Mouse (Mus musculus): Measurements from ENCODE around the gene Iqcd.
A peak's percentile ranks its signal among the peaks of the same experiment; 100 is the strongest.

Gene Iqcd

DNA sequence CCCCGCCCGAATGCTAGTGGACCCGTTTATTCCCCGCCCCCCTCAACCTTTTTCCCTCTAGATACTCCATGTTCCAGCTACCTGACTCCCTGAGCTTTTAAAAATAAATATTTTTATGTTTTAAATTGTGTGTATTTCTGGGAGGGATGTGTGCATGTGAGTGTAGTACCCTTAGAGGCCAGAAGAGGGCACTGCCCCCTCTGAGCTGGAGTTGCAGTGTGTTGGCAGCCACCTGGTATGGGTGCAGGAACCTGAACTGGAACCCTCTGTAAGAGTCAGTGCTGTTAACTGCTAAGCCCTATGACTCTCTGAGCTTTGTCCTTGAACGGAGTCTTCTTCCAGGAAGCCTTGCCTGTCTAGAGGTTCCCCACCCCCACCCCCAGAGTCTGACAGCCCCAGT is 43.1 kb downstream of the Iqcd start:
- no peak for DNase-seq

DNA sequence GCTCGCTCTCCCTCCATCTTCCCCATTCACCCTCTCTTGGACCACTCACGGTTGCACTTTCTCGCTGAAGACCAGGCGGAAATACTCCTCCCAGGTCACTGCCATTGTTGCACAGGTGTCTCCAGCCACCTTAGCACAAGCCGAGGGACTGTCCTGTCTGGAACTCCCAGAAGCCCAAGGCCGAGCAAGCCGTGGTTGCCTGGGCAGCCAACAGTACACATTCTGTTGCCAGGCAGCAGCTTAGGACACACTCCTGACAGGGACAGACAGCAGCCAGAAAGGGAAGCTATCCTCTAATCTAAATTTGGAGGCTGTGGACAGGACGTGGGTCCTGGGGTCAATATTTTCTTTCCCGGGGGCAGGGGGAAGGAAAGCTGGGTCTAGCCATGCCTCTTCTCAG is 45.3 kb downstream of the Iqcd start, which contains the start of gene Cfap73:
Gene Cfap73, minus strand, starts transcription at position 105 of the 400 bp plus-strand sequence.
- DNase-seq: no peak

DNA sequence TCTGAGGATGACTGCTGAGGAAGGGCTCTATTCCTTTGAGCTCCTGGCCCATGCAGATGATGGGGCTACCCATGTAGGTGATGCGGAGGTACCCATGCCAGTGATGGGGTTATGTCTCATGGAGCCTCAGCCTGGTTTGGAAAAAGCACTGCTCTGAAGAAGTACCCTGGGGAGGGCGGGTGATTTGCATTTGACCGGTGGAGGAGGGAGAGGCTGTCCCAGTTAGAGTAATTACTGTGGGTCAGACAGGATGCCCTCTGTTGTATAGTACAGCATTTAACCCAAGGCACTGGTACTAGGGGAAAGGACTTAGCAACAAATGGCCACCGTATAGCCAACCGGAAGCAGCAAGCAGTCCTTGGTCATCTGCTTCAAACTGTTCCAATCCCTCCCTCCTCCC is 46.0 kb downstream of the Iqcd start:
- DNase-seq: no peak

DNA sequence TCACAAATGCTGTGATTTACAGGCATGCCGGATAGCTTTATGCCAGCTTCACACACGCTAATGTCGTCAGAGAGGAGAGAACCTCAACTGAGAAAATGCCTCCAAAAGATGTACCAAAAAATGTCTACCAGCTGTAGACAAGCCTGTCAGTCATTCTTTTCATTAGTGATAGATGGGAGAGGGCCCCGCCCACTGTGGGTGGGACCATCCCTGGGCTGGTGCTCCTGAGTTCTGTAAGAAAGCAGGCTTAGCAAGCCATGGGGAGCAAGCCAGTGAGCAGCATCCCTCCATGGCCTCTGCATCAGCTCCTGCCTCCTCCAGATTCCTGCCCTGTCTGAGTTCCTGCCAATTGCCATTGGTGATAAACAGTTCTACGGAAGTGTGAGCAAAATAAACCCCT is 46.8 kb downstream of the Iqcd start:
- no peak for DNase-seq

DNA sequence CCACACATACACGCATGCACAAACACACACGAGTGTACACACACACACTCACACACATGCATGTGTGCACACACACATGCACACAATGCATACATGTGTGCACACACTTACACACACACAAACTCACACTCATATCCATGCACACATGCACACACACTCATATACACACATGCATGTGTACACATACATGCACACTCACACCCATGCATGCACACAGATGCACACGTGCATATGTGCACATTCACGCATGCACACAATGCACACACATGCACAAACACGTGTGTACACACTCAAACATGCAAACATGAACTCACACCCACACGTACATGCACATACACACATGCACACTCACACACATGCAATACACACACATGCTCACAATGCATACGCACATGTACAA is 51.3 kb downstream of the Iqcd start:
- DNase-seq: no peak

DNA sequence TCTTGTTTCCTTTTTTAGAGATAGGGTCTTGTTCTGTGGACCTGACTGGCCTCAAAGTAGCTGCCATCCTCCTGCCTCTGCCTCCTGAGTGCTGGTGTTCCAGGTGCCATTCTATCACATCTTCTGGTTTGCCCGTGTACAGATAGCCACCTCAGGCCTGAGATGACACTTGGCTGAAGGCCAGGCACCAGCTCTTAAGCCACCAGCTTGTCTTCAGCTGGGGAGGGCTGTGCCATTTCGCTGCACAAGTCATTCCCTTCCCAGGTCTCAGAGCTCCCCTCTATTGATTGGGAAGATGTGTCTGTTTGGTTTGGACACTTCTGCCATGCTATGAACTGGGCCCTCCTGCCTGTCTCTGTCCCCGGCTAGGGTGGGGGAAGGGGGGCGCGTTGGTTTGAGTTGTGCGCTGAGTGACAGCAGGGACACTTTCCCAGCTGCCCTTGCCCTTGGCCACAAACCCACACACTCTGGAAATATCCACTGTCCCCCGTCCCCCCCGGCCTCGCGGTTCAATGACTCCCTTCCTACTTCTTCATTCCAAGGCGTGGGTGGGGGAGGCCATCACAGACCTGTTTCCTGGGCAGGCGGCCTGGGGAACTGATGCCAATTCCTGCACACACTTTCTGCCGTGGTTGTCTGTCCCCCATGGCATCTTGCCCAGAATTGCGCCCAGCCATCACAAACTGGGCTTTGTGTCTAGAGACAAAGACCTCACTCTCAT is 54.7 kb downstream of the Iqcd start:
- peak; percentile 64 to 77 for DNase-seq

DNA sequence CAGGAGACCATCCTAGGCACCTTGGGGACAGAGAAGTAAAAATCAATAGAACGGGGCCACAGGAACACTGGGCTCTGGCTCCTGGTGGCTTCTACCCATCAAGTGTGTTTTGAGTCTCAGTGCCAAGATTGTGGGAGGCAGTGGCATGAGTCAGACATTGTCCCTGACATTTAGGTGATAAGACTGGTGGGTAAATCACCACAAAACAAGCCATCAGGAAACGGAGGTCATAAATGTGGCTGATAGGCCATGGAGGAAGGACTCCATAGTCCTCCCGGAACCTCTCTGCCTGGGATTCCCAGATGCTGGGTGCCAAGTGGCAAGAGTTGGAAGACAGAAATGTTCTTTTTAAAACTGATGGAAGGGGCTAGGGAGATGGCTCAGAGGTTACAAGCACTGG is 55.4 kb downstream of the Iqcd start:
- no peak for DNase-seq

DNA sequence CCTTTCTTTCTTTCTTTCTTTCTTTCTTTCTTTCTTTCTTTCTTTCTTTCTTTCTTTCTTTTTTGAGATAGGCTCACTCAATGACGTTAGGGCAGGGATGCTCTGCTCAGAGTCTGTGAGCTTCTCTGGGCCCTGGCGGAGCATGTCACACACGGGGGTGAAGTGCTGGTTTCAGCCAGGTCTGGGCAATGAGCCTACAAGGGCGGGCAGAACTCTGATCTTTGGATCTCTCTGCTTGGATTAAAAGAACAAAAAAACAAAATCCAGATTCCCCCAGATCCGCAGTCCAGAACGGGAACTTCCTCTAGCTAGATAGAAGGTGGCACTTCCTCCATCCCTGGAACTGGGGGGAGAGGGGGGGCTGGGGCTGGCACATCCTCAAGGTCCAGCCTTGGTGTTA is 57.0 kb downstream of the Iqcd start:
- peak in 1 of 2 experiments; percentile 46 for DNase-seq

DNA sequence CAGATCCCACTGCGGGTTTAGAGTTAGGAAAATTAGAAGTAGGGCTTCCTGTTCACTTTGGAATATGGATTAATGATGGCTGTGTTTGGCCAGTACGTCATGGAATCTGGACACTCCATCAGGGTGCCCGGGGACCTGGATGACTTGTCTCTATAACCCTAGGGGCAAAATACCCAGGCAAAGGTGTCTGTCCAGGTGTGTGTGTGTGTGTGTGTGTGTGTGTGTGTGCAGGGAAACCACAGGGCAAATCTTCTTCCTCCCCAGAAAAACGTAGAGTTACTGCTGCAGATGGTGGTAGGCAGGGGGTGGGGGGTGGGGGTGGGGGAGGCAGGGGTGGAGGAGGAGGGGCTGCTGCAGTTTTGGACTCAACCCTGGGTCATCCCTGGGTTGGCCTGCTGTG is 58.5 kb downstream of the Iqcd start:
- no peak for DNase-seq

DNA sequence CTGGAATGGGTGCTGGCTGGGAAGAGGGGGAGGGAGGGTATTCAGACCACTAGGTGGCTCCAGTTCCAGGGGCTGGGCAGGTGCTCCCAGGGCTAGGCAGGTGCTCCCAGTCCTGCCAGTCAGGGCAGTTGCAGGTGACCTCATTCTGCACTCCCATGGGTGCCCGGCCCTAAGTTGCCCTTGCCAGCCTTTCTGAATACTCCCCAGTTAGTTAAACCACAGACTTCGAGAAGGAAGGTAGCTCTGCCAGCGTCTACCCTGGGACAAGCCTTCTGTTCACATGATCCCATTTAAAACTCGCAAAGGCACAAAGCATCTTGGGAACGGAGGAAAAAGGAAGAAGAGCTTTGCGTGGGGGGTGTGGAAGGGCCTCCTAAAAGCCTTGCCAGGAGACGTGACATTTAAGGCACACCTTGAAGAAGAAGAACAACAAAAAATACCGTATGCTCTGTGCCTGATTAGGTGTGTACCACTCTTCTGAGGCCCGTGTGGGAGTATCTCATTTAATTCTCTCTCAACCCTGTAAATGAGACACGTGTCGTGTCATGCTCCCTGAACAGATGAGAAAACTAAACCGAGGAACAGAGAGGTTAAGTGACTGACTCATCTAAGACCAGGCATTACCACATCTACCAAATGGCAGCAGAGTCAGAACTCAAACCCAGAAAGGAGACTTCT is 59.1 kb downstream of the Iqcd start:
- DNase-seq: no peak

DNA sequence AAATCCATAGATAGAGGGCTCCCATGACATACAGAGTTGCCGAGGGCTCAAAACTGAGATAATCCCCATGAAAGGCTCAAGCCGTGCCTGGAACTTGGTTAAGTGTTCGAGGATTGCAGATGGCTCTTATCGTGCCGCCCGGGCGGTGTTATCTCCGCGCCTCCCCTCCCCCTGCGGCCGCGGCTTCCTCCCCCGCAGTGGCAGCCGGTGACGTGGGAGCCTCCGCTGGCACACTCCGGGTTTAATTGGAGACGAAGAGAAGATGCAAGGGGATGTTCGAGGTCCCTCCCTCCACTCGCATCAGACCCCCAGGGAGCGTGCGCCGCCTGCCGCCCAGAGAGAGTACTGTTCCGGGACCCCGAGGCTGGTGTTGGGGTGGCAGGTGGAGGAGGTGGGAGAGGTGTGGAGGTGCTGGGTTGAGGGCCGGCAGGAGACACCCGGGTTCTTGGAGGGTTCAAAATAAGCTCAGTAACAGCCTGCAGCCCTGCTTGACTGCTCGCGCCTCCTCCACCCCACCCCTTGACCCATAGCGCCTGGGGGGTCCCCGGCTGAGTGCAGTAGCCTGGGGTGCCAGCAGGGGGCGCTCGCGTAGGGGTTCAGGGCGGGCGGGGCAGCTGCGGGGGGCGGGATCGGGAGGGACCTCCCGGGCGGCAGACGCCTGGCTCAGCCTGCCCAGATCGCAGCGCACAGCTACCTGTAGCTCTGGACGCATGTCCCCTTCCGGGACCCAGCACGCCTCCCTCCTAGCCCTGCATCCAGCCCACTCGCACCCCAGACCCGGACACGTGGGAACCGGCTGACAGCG is 60.0 kb downstream of the Iqcd start, which contains the start of gene Rasal1:
Gene Rasal1, plus strand, starts transcription at position 244 of the 805 bp plus-strand sequence.
- DNase-seq: peak; percentile 48 to 64

DNA sequence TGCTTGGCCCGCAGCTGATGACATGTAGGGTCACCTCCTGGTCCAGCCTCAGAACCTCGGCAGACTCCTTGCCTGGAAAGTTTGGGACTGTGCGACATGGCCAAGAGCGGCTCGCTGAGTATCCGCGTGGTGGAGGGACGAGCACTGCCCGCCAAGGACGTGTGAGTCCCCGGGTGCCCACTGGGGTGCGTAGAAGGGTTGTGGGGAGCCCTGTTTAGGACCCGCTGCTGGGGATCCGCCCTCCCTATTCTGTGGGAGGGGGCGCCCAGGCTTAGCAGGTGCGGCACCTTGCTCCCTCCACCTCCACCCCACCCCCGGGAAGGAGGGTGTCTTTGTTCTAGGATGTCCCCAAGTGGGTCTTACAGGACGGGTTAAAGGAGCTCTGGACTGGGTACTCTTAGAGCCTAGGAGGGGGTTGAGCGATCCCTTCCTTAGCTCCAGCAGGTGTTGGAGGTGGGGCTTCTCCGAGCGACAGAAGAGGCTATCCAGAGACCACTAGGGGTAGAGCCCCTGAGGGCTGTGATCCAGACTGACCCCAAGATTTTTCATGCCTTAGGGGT is 60.6 kb downstream of the Iqcd start:
- DNase-seq: peak in 1 of 2 experiments; percentile 35

DNA sequence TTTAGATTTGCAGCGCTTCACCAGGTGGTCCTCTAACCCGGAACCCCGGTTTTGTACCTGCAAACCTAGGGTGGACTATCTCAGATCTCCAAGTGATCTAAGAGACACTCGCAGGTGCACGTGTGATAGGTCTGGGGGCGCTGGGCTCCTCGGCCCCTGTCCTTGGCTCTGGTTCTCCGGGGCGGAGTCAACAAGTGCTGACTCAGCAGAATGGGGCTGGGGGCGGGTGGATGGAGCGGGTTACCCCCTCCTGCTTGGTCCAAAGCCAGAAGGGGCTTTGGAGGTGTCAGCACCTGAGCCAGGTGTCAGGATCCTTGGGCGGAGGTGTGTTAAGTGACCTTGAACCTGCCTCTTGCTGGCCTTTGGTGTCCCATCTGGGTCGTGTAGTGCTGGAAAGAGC is 61.1 kb downstream of the Iqcd start:
- DNase-seq: no peak

DNA sequence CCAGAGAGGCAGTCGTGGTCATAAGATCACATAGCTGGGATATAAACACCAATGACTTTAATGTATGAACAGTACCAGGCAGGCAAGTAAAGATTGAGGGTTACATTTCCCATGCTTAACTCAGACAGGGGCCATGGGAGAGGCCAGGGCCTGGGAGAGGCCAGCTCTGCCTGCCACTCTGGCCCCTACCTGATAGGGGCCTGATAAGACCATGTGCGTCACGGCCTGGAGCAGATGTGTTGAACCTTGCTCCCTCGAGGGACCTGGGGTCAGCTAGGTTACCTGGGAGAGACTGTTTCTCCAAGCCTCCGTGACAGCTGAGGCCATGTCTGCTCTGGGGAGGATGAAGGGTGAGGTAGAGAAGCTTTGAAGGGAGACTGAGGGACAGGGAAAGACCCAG is 62.4 kb downstream of the Iqcd start:
- no peak for DNase-seq

DNA sequence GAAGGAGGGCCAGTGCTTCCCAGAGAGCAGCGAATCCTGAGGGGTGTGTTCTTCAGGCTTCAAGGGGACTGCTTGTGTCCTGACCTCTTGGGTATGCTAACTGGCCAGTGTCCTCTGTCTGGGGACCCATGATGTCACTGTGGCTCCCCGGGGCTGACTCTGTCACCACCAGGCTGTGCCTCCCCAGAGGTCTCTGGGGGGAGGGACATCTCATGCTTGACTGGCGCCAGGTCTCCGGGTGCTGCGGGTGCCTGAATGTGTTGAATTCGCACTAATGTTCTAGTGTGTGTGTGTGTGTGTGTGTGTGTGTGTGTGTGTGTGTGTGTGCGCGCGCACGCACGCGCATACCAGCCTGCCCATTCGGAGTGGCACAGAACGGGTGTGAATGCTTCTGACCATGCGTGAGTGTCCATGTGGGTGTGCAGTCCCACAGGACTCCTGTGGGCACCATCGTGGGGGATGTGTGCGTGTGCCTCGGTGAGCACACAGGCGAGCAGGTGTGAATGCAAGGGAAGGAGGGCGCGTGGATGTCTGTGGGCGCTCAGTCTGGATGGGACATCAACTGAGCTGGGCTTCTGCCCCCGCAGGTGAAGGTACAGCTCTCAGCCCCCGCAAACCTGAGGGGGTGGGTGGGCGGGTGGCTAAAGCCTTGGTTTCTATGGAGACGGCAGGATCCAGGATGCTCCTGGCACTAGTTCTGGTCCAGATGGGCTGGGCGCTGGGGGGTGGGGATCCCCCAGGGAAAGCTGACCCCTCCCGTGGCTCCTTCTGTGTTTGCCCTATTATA is 64.3 kb downstream of the Iqcd start:
- peak; percentile 38 to 40 for DNase-seq

DNA sequence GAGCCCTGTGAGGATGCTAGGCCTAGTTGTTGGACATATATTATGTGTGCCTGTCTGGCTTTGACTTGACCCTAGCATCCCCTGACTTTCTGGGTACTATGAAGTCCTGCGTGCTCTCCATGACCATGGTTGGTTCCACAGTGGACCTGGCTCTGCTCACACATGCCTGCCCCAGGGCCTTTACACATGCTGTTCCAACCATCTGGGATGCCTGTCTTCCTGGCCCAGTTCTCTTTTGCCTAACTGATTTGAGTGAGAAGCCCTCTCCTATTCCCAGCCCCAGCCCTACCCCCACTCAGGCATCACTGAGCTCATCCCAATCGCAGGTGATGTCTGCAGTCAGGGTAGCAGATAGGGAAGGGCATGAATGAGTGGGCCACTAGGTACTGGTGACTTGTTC is 65.1 kb downstream of the Iqcd start:
- DNase-seq: peak in 1 of 2 experiments; percentile 30

DNA sequence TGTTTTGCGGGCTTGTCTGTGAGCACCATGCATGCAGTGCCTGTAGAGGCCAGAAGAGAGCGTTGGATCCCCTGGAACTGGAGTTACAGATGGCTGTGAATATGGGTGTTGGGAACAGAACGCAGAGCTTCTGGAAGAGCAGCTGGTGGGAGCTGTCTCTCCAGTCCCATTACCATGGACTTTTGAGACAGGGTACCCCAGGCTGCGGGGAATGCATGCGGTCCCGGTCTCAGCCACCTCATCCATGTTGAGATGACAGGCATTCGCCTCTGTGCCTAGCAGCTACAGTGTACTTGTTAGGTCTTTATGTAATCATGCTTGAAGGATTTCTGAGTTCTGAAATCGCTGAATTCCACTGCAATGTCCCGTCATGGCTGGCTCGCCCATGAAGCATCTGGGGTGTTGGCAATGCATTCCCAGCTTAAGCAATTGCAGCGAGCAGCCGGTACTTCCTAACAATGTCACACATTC is 67.5 kb downstream of the Iqcd start:
- no peak for DNase-seq

All from cerebellum, postnatal 36 days (tissue).